Mouse (Mus musculus) thymus, adult 2 months (tissue): ENCODE results near the gene Kif6.

Experiments
- CTCF ChIP-seq: fragments of 200-500 bp; IDR thresholded peaks from 2 replicates; pipeline ENCODE4 v1.5.1; 2012; ENCODE audit warnings: mild to moderate bottlenecking, control low read depth, low read length, moderate library complexity, borderline replicate concordance; ENCODE audit not compliant: control insufficient read depth, poor library complexity, insufficient read depth; ENCODE audit errors: extremely low read depth
- POLR2A ChIP-seq: fragments of 200-500 bp; IDR thresholded peaks from 2 replicates; pipeline ENCODE4 v1.6.1; 2012; ENCODE audit warnings: mild to moderate bottlenecking, low read length, control low read depth, moderate library complexity; ENCODE audit not compliant: control insufficient read depth, poor library complexity, insufficient read depth; ENCODE audit errors: extremely low read depth

GRCm38 (mm10) chr17:49738351-49738750 is 123.4 kb downstream of the Kif6 start:
- no peak for TF ChIP-seq POLR2A
- TF ChIP-seq CTCF, result no peak
